Mouse (Mus musculus): ENCODE measurements around the gene Slc3a2. TPM values are rescaled to one million over a fixed set of nuclear protein-coding genes. Genes with fewer than 3 reads are reported as not detected.

The Slc3a2 gene
- polyA plus RNA-seq, 1 experiment from 2014 or later = 77.0 TPM

GRCm38 (mm10) chr19:8706132-8706667 is 17.0 kb downstream of the Slc3a2 start:
- Histone ChIP-seq H3K4me3 (ENCODE audit: low read length) (no peak overlapping the region), H3K27ac (ENCODE audit: low read length) (no peak overlapping the region), H3K27me3 (ENCODE audit: control insufficient read depth, insufficient read depth, low read depth, low read length) (no peaks in the 10 kb centered on the region), H3K9ac (ENCODE audit: low read length) (no peak overlapping the region), H3K4me1 (replicated peaks; ENCODE audit: control insufficient read depth, insufficient read depth, low read length) (peaks cover 15% of the 10 kb centered on the region), H3K36me3 (ENCODE audit: control insufficient read depth, insufficient read depth, low read length) (peaks cover 34% of the 10 kb centered on the region), H3K4me2 (ENCODE audit: low read depth, low read length) (no peak overlapping the region), H3K9me3 (ENCODE audit: control insufficient read depth, low read length) (no peaks in the 10 kb centered on the region)
- ATAC-seq (ENCODE audit: low read depth) = no peak
- WGBS = 71% methylated on average over 7 of the region's 7 CpGs

GRCm38 (mm10) chr19:8705026-8705708 is 18.0 kb downstream of the Slc3a2 start:
- Histone ChIP-seq H3K9me3 (ENCODE audit: control insufficient read depth, low read length) (no peaks in the 10 kb centered on the region), H3K4me1 (replicated peaks; ENCODE audit: control insufficient read depth, insufficient read depth, low read length) (peaks cover 6% of the 10 kb centered on the region), H3K4me3 (ENCODE audit: low read length) (no peak overlapping the region), H3K4me2 (ENCODE audit: low read depth, low read length) (no peak overlapping the region), H3K9ac (ENCODE audit: low read length) (no peak overlapping the region), H3K36me3 (ENCODE audit: control insufficient read depth, insufficient read depth, low read length) (peaks cover 33% of the 10 kb centered on the region), H3K27ac (ENCODE audit: low read length) (no peak overlapping the region), H3K27me3 (ENCODE audit: control insufficient read depth, insufficient read depth, low read depth, low read length) (no peaks in the 10 kb centered on the region)
- WGBS = 71% methylated on average over 6 of the region's 6 CpGs
- ATAC-seq (ENCODE audit: low read depth) = no peak

- 70% methylated on average over 3 of the region's 4 CpGs for WGBS
- no peak overlapping the region for H3K27ac ChIP-seq (ENCODE audit: low read length)
- no peak for ATAC-seq (ENCODE audit: low read depth)
- H3K9me3 ChIP-seq (ENCODE audit: control insufficient read depth, low read length) = no peaks in the 10 kb centered on the region
- peaks cover 17% of the 10 kb centered on the region for H3K36me3 ChIP-seq (ENCODE audit: control insufficient read depth, insufficient read depth, low read length)
- no peak overlapping the region for H3K4me2 ChIP-seq (ENCODE audit: low read depth, low read length)
- H3K4me1 ChIP-seq (replicated peaks; ENCODE audit: control insufficient read depth, insufficient read depth, low read length) = no peaks in the 10 kb centered on the region
- no peak overlapping the region for H3K4me3 ChIP-seq (ENCODE audit: low read length)
- H3K27me3 ChIP-seq (ENCODE audit: control insufficient read depth, insufficient read depth, low read depth, low read length) = no peaks in the 10 kb centered on the region
- H3K9ac ChIP-seq (ENCODE audit: low read length) = no peak overlapping the region
These were observed 19.6 kb downstream of the Slc3a2 start for GRCm38 (mm10) chr19:8703571-8703970.

GRCm38 (mm10) chr19:8702458-8702857 is 20.7 kb downstream of the Slc3a2 start:
- H3K4me2 ChIP-seq (ENCODE audit: low read depth, low read length) = no peak overlapping the region
- H3K27ac ChIP-seq (ENCODE audit: low read length) = no peak overlapping the region
- peak; percentile 47; the same call in 1 of the 2 replicates for ATAC-seq (ENCODE audit: low read depth)

GRCm38 (mm10) chr19:8699652-8700051 is 23.5 kb downstream of the Slc3a2 start:
- Histone ChIP-seq H3K27ac (ENCODE audit: low read length) (no peak overlapping the region), H3K9ac (ENCODE audit: low read length) (no peak overlapping the region), H3K9me3 (ENCODE audit: control insufficient read depth, low read length) (no peaks in the 10 kb centered on the region), H3K4me3 (ENCODE audit: low read length) (no peak overlapping the region), H3K27me3 (ENCODE audit: control insufficient read depth, insufficient read depth, low read depth, low read length) (no peaks in the 10 kb centered on the region), H3K4me1 (replicated peaks; ENCODE audit: control insufficient read depth, insufficient read depth, low read length) (no peaks in the 10 kb centered on the region), H3K36me3 (ENCODE audit: control insufficient read depth, insufficient read depth, low read length) (no peaks in the 10 kb centered on the region), H3K4me2 (ENCODE audit: low read depth, low read length) (no peak overlapping the region)
- WGBS = 75% methylated on average over 9 of the region's 9 CpGs
- ATAC-seq (ENCODE audit: low read depth) = no peak

More at GRCm38 (mm10) chr19:8702458-8702857, 20.7 kb downstream of the Slc3a2 start:
- H3K36me3 ChIP-seq (ENCODE audit: control insufficient read depth, insufficient read depth, low read length) = peaks cover 6% of the 10 kb centered on the region
- WGBS = 49% methylated on average over 3 of the region's 3 CpGs
- H3K4me1 ChIP-seq (replicated peaks; ENCODE audit: control insufficient read depth, insufficient read depth, low read length) = no peaks in the 10 kb centered on the region
- H3K9ac ChIP-seq (ENCODE audit: low read length) = no peak overlapping the region
- H3K9me3 ChIP-seq (ENCODE audit: control insufficient read depth, low read length) = no peaks in the 10 kb centered on the region
- no peaks in the 10 kb centered on the region for H3K27me3 ChIP-seq (ENCODE audit: control insufficient read depth, insufficient read depth, low read depth, low read length)
- H3K4me3 ChIP-seq (ENCODE audit: low read length) = no peak overlapping the region

GRCm38 (mm10) chr19:8695330-8695729 is 27.8 kb downstream of the Slc3a2 start:
- Histone ChIP-seq H3K9ac (ENCODE audit: low read length) (no peak overlapping the region), H3K27ac (ENCODE audit: low read length) (no peak overlapping the region), H3K9me3 (ENCODE audit: control insufficient read depth, low read length) (no peaks in the 10 kb centered on the region), H3K4me2 (ENCODE audit: low read depth, low read length) (no peak overlapping the region), H3K27me3 (ENCODE audit: control insufficient read depth, insufficient read depth, low read depth, low read length) (no peaks in the 10 kb centered on the region), H3K4me1 (replicated peaks; ENCODE audit: control insufficient read depth, insufficient read depth, low read length) (no peaks in the 10 kb centered on the region), H3K36me3 (ENCODE audit: control insufficient read depth, insufficient read depth, low read length) (no peaks in the 10 kb centered on the region), H3K4me3 (ENCODE audit: low read length) (no peak overlapping the region)
- no peak for ATAC-seq (ENCODE audit: low read depth)
- WGBS = 48% methylated on average over 6 of the region's 6 CpGs

- no peaks in the 10 kb centered on the region for H3K9me3 ChIP-seq (ENCODE audit: control insufficient read depth, low read length)
- no peak overlapping the region for H3K27ac ChIP-seq (ENCODE audit: low read length)
- H3K4me1 ChIP-seq (replicated peaks; ENCODE audit: control insufficient read depth, insufficient read depth, low read length) = no peaks in the 10 kb centered on the region
- H3K9ac ChIP-seq (ENCODE audit: low read length) = no peak overlapping the region
- H3K36me3 ChIP-seq (ENCODE audit: control insufficient read depth, insufficient read depth, low read length) = no peaks in the 10 kb centered on the region
- H3K27me3 ChIP-seq (ENCODE audit: control insufficient read depth, insufficient read depth, low read depth, low read length) = no peaks in the 10 kb centered on the region
- 74% methylated on average over 5 of the region's 5 CpGs for WGBS
- no peak for ATAC-seq (ENCODE audit: low read depth)
- H3K4me3 ChIP-seq (ENCODE audit: low read length) = no peak overlapping the region
- H3K4me2 ChIP-seq (ENCODE audit: low read depth, low read length) = no peak overlapping the region
These were observed 30.4 kb downstream of the Slc3a2 start for GRCm38 (mm10) chr19:8692740-8693139.

GRCm38 (mm10) chr19:8691871-8692539 is 31.2 kb downstream of the Slc3a2 start:
- WGBS = 50% methylated on average over 9 of the region's 9 CpGs
- no peaks in the 10 kb centered on the region for H3K36me3 ChIP-seq (ENCODE audit: control insufficient read depth, insufficient read depth, low read length)
- H3K9me3 ChIP-seq (ENCODE audit: control insufficient read depth, low read length) = no peaks in the 10 kb centered on the region
- ATAC-seq (ENCODE audit: low read depth) = no peak
- H3K27me3 ChIP-seq (ENCODE audit: control insufficient read depth, insufficient read depth, low read depth, low read length) = no peaks in the 10 kb centered on the region
- no peak overlapping the region for H3K27ac ChIP-seq (ENCODE audit: low read length)
- no peaks in the 10 kb centered on the region for H3K4me1 ChIP-seq (replicated peaks; ENCODE audit: control insufficient read depth, insufficient read depth, low read length)
- H3K9ac ChIP-seq (ENCODE audit: low read length) = no peak overlapping the region
- no peak overlapping the region for H3K4me3 ChIP-seq (ENCODE audit: low read length)
- H3K4me2 ChIP-seq (ENCODE audit: low read depth, low read length) = no peak overlapping the region

GRCm38 (mm10) chr19:8683627-8684026 is 39.5 kb downstream of the Slc3a2 start:
- no peak for ATAC-seq (ENCODE audit: low read depth)

More at GRCm38 (mm10) chr19:8683627-8684026, 39.5 kb downstream of the Slc3a2 start:
- WGBS = 61% methylated on average over 2 of the region's 2 CpGs
- no peaks in the 10 kb centered on the region for H3K9me3 ChIP-seq (ENCODE audit: control insufficient read depth, low read length)
- H3K4me3 ChIP-seq (ENCODE audit: low read length) = no peak overlapping the region
- H3K9ac ChIP-seq (ENCODE audit: low read length) = no peak overlapping the region
- H3K4me1 ChIP-seq (replicated peaks; ENCODE audit: control insufficient read depth, insufficient read depth, low read length) = peaks cover 11% of the 10 kb centered on the region
- no peaks in the 10 kb centered on the region for H3K27me3 ChIP-seq (ENCODE audit: control insufficient read depth, insufficient read depth, low read depth, low read length)
- H3K4me2 ChIP-seq (ENCODE audit: low read depth, low read length) = no peak overlapping the region
- H3K27ac ChIP-seq (ENCODE audit: low read length) = no peak overlapping the region
- H3K36me3 ChIP-seq (ENCODE audit: control insufficient read depth, insufficient read depth, low read length) = no peaks in the 10 kb centered on the region
